Mouse (Mus musculus) layer of hippocampus, adult 11-12 months (tissue): ENCODE results near the gene Fam20c.

Source experiments
- DNase-seq: peaks from one replicate; pipeline ENCODE4 v3.0.0; 2022; ENCODE audit warnings: low spot score

Gene Fam20c

GRCm38 (mm10) chr5:138754303-138755120, at the start of gene Fam20c:
Gene Fam20c, plus strand, starts transcription at chr5:138754514.
- peak; percentile 76 for DNase-seq

DNA sequence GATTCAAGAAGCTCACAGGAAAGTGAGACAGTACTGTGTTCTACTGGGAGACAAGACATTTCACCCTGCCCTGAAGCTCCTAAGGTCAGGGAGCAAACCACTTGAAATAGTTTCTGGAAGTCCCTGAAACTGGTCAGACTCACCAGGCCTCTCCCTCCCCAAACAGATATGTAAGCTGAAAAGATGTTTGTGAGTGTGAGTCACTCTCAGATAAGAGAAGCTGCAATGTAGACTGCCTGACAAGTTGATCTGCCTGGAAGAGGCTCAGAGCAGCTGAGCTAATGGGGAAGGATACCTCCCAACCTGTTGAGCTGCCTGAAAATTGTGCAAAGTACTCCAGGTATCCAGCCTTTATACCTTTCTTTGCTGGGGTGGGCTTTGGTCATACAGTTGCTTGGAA, 46.9 kb upstream of the Fam20c start:
- DNase-seq = no peak

GRCm38 (mm10) chr5:138708591-138708990, 45.7 kb upstream of the Fam20c start:
- no peak for DNase-seq

DNA sequence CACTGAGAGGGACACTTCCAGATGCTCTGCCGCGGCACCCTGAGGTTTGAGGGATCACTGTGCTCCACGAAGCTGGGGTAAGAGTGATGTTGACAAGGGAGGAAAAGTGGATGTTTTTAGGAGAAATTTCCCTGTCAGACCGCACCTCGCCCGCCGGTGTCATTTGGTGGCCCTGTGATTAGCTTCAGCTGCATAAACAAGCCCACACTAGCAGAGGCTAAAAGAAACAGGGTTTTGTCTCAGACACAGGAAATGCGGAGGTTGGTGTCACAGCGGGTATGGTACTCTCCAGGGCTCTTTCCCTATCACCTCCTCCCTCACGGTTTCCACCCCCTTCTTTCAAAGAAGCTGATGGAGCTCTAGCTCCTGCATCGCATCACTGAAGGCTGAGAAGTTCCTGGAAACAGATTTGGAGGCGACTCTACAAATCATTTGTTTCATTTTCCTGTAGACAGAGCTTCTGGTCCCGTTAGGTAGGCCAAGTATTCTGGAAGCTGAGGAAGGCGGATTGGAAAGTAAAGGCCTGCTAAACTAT, 38.7 kb upstream of the Fam20c start:
- no peak for DNase-seq

- no peak for DNase-seq
Measured at GRCm38 (mm10) chr5:138720329-138721190, 33.8 kb upstream of the Fam20c start.

DNA sequence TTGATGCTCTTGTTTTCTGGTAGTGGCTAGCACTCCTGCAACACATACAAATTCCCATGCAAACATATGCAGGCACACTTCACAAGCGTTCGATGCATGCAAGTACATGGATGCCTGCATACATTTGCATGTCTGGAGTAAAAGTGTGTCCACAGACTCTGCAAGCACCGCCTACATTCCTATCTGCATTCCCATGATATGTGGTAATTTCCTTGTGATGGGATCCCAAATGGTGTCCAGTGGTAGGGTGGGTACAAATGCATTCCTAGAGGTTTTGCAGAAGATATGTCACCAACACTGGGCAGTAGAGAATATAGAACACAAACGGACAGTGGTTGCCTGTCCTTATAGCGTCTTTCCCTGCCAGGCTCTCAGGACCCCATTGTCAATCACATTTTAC, 29.9 kb upstream of the Fam20c start:
- no peak for DNase-seq

GRCm38 (mm10) chr5:138725151-138725550, 29.2 kb upstream of the Fam20c start:
- DNase-seq = no peak

GRCm38 (mm10) chr5:138730863-138731262, 23.5 kb upstream of the Fam20c start:
- DNase-seq = no peak

GRCm38 (mm10) chr5:138733317-138733899, 20.9 kb upstream of the Fam20c start:
- no peak for DNase-seq

- DNase-seq = no peak
Measured at GRCm38 (mm10) chr5:138734018-138734417, 20.3 kb upstream of the Fam20c start.

DNA sequence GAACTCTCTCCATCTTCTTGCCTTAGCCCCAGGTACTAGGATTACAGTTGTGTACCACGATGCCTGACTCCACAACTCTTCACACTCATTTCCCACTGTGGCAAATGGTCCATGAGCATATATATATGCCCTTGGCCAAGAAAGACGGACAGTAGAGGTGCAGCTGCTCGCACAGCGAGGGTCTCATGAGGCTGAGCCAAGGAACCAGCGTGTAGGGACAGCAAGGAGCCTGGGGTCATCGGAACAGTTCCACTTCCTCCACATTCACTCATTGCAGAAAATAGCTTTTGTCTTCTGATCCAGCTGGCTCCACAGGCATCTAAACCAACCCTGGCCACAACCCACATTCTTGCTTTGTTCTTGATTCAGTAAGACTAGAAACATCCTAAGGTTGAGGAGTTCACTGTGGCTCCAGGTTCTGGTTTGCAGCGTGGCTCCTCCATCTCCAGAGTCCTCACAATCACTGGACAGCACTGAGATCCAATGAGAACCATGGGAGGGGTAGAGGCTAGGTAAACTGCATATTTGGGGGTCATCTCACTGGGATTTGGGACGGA, 19.0 kb upstream of the Fam20c start:
- no peak for DNase-seq

GRCm38 (mm10) chr5:138740150-138740549, 14.2 kb upstream of the Fam20c start:
- DNase-seq = no peak

GRCm38 (mm10) chr5:138741516-138741915, 12.8 kb upstream of the Fam20c start:
- no peak for DNase-seq

GRCm38 (mm10) chr5:138742281-138742680, 12.0 kb upstream of the Fam20c start:
- DNase-seq = no peak

DNA sequence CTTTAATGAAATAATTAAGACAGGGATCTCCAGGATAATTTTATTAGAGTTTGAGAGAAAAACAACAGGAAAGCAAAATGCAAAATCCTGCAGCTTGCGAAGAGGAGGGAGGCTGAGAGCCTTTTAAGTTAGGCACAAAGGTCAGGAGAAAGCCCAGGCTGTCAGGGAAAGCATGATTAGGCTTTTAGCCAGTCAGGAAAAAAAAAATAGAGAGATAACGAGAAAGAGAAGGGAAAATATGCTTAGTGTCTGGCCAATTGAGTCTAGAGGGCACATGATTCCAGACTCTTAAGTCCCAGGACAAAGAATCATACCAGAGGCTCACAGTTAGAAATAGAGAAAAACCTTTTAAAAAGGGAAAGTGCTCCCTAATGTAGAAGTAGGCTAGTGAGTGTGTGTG, 10.7 kb upstream of the Fam20c start:
- no peak for DNase-seq

GRCm38 (mm10) chr5:138745378-138746099, 8.8 kb upstream of the Fam20c start:
- no peak for DNase-seq

- no peak for DNase-seq
Measured at GRCm38 (mm10) chr5:138753269-138753668, 1.0 kb upstream of the Fam20c start.

DNA sequence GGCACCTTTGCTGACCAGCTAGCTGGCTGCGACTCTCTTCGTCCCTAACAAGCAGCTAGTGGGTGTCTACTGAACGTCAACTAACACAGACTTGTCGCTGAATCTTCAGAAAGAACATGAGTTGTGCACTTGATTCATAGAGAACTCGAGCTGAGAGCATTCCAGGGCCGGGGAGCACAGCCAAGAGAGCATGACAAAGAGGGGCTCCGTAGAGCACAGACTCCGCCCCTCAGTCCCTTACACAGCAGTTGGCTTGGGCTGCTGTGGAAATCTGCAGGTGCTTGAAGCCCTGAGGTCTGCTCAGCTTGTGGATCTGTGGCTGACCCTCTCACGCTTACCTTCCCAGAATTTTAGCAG, 390 bp upstream of the Fam20c start:
- peak; percentile 30 for DNase-seq

DNA sequence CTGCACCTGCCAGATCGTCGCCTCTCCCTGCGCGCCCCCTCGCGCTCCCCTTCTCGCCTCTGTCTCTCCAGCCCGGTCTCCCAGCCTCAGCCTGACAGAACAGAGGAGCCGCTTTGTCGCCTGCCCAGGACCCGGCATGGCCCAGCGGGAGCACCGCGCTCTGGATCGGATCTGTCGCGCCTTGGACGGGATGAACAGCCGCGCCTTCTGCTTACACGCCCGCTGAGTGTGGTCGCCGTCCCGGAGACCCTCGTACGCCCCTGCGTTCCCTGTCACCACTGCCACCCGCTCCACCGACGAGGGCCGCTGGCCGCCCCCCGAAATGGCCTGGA, 773 bp downstream of the Fam20c start:
- no peak for DNase-seq

- DNase-seq = peak; percentile 27
Measured at GRCm38 (mm10) chr5:138755453-138756301, 1.4 kb downstream of the Fam20c start.
